Mouse (Mus musculus): Measurements from ENCODE around the gene Zfp46. TPM values are rescaled to one million over a fixed set of nuclear protein-coding genes. Genes with fewer than 3 reads are reported as not detected.

Gene Zfp46
- polyA plus RNA-seq, 1 experiment from 2014 or later, result 25.9 TPM

- Histone ChIP-seq H3K9me3 (replicated peaks; ENCODE audit: control insufficient read depth, low read length) (no peaks in the 10 kb centered on the region), H3K36me3 (ENCODE audit: control insufficient read depth, insufficient read depth, low read length) (0 out of 2 replicates have a peak, but pooled peaks cover 3% of the 10 kb centered on the region), H3K9ac (ENCODE audit: low read length) (no peak overlapping the region), H3K27ac (ENCODE audit: low read length) (no peak overlapping the region), H3K4me1 (ENCODE audit: control insufficient read depth, insufficient read depth, low read length) (peaks cover 40% of the 10 kb centered on the region), H3K4me2 (ENCODE audit: low read depth, low read length) (no peak overlapping the region), H3K27me3 (ENCODE audit: control insufficient read depth, insufficient read depth, low read length) (peaks cover 17% of the 10 kb centered on the region), H3K4me3 (replicated peaks; ENCODE audit: low read length) (no peak overlapping the region)
- no peak for ATAC-seq (ENCODE audit: insufficient read depth, low FRiP score)
- WGBS, result 58% methylated on average over 5 of the region's 5 CpGs
Observed at GRCm38 (mm10) chr4:136245681-136246080, 38.8 kb upstream of the Zfp46 start.

DNA sequence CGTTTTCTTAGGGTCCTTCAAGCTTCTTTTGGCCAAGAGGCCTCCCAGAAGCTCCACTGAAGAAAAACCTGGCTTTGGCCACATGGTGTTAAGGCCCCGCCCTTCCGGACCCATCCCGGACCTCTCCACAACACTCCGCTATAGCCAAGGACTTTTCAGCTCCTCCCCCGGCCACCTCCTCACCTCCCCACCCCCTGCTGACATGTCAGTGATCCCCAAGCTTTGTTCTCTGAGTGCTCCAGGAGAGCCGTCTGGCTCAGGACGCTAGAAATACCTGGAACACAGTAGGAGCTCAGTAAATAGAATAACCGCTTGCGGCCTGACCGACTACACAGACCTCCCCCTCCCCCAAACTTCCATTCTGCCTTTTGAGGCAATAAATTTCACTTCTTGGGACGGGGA is 37.9 kb upstream of the Zfp46 start:
- no peak overlapping the region; the same call in 1 of the 2 replicates for H3K4me3 ChIP-seq (replicated peaks; ENCODE audit: low read length)
- no peak for ATAC-seq (ENCODE audit: insufficient read depth, low FRiP score)

DNA sequence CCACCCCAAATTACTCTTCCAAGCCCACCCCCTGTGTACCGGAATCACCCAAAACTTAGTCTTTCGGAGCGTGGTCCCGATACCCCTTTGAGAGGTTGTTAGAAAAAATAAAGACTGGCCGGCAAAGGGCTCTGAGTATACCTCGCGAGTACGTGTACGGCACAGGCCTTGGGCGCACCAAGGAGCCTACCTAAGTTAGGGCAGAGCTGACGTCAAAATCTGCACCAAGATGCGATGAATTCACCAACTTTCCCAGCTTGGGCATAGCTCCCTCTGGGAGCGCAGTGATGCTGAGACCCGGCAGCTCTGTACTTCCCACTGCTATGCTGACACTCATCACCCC is 37.1 kb upstream of the Zfp46 start:
- no peak overlapping the region for H3K27ac ChIP-seq (ENCODE audit: low read length)
- peaks cover 17% of the 10 kb centered on the region for H3K27me3 ChIP-seq (ENCODE audit: control insufficient read depth, insufficient read depth, low read length)
- H3K36me3 ChIP-seq (ENCODE audit: control insufficient read depth, insufficient read depth, low read length), result 0 out of 2 replicates have a peak, but pooled peaks cover 3% of the 10 kb centered on the region
- peak overlapping the region; percentile 73 for H3K9ac ChIP-seq (ENCODE audit: low read length)
- peaks cover 40% of the 10 kb centered on the region for H3K4me1 ChIP-seq (ENCODE audit: control insufficient read depth, insufficient read depth, low read length)
- WGBS, result 7% methylated on average over 14 of the region's 14 CpGs
- ATAC-seq (ENCODE audit: insufficient read depth, low FRiP score), result no peak
- peak overlapping the region; percentile 59 for H3K4me3 ChIP-seq (replicated peaks; ENCODE audit: low read length)
- peak overlapping the region; percentile 91 for H3K4me2 ChIP-seq (ENCODE audit: low read depth, low read length)
- no peaks in the 10 kb centered on the region for H3K9me3 ChIP-seq (replicated peaks; ENCODE audit: control insufficient read depth, low read length)

More for the DNA sequence above, 37.9 kb upstream of the Zfp46 start:
- peak overlapping the region; percentile 91 for H3K4me2 ChIP-seq (ENCODE audit: low read depth, low read length)
- peaks cover 40% of the 10 kb centered on the region for H3K4me1 ChIP-seq (ENCODE audit: control insufficient read depth, insufficient read depth, low read length)
- H3K9me3 ChIP-seq (replicated peaks; ENCODE audit: control insufficient read depth, low read length), result no peaks in the 10 kb centered on the region
- 0 out of 2 replicates have a peak, but pooled peaks cover 3% of the 10 kb centered on the region for H3K36me3 ChIP-seq (ENCODE audit: control insufficient read depth, insufficient read depth, low read length)
- peak overlapping the region; percentile 39; the same call in 1 of the 2 replicates for H3K9ac ChIP-seq (ENCODE audit: low read length)
- H3K27me3 ChIP-seq (ENCODE audit: control insufficient read depth, insufficient read depth, low read length), result peaks cover 17% of the 10 kb centered on the region
- WGBS, result 7% methylated on average over 12 of the region's 12 CpGs
- H3K27ac ChIP-seq (ENCODE audit: low read length), result no peak overlapping the region

DNA sequence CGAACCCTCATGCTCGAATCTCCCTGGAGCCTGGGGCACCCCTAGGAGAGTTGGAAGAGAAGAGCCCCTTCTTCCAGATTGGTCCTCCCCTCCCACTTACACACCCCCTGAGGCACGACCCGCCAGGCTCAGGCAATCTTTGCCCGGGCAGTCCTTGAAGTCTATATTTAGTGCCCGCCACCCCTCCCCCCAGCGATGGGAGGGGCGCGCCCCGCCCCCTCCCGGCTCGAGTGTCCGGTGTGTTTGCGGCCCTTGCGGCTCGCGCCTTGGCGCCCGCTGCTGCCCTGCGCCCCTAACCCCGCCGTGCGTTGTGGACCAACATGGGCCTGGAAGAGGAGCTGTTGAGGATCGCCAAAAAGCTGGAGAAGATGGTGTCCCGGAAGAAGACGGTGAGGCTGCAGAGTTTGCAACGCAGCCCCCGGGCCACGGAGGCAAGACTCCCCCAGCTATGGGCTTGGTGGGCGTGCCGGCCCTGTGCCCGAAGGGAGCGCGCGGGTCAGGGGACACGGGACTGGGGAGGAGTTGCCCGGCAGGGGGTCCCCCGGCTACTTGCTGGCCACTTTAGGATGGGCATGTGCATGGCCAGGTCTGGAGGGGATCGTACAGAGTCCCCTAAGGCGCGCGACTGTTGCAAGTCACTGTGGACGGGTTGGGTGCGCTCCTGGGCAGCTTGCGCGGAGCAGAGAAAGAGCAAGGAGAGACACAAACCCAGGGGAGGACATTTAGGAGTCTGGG is 36.6 kb upstream of the Zfp46 start, which contains the start of gene Tcea3:
Gene Tcea3 (plus strand): TSS at position 1 of the 735 bp plus-strand sequence.
- no peaks in the 10 kb centered on the region for H3K9me3 ChIP-seq (replicated peaks; ENCODE audit: control insufficient read depth, low read length)
- ATAC-seq (ENCODE audit: insufficient read depth, low FRiP score), result peak; percentile 22; the same call in 1 of the 2 replicates
- H3K27ac ChIP-seq (ENCODE audit: low read length), result no peak within 1 kb of the TSS
- peaks cover 17% of the 10 kb centered on the region for H3K27me3 ChIP-seq (ENCODE audit: control insufficient read depth, insufficient read depth, low read length)
- WGBS, result under 1% methylated on average over 46 of the region's 46 CpGs
- peak within 1 kb of the TSS; percentile 73 for H3K9ac ChIP-seq (ENCODE audit: low read length)
- H3K36me3 ChIP-seq (ENCODE audit: control insufficient read depth, insufficient read depth, low read length), result 0 out of 2 replicates have a peak, but pooled peaks cover 3% of the 10 kb centered on the region
- peak within 1 kb of the TSS; percentile 91 for H3K4me2 ChIP-seq (ENCODE audit: low read depth, low read length)
- H3K4me1 ChIP-seq (ENCODE audit: control insufficient read depth, insufficient read depth, low read length), result peaks cover 40% of the 10 kb centered on the region
- H3K4me3 ChIP-seq (replicated peaks; ENCODE audit: low read length), result peak within 1 kb of the TSS; percentile 59

- Histone ChIP-seq H3K4me3 (replicated peaks; ENCODE audit: low read length) (peak overlapping the region; percentile 59), H3K9me3 (replicated peaks; ENCODE audit: control insufficient read depth, low read length) (no peaks in the 10 kb centered on the region), H3K4me1 (ENCODE audit: control insufficient read depth, insufficient read depth, low read length) (peaks cover 40% of the 10 kb centered on the region), H3K27me3 (ENCODE audit: control insufficient read depth, insufficient read depth, low read length) (peaks cover 17% of the 10 kb centered on the region), H3K36me3 (ENCODE audit: control insufficient read depth, insufficient read depth, low read length) (0 out of 2 replicates have a peak, but pooled peaks cover 2% of the 10 kb centered on the region), H3K4me2 (ENCODE audit: low read depth, low read length) (peak overlapping the region; percentile 91), H3K27ac (ENCODE audit: low read length) (peak overlapping the region; percentile 82; the same call in 1 of the 2 replicates), H3K9ac (ENCODE audit: low read length) (peak overlapping the region; percentile 73)
- ATAC-seq (ENCODE audit: insufficient read depth, low FRiP score), result no peak
- WGBS, result 3% methylated on average over 37 of the region's 37 CpGs
Observed at GRCm38 (mm10) chr4:136248464-136249331, 35.8 kb upstream of the Zfp46 start.

DNA sequence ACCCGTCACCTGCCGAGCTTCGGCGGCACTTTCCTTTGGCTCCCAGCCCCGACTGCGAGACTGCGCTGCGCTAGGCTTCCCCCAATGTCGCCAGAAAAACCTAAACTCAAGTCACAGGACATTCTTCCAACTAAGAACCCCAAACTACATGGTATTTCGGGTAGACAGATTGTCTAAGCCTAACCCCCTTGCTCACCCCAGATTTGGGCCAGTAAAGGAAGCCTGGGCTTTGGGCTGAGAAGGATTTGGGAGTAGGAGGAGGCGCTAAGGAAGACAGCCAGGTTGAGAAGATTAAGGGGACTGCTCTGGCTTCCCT is 35.2 kb upstream of the Zfp46 start:
- Histone ChIP-seq H3K4me1 (ENCODE audit: control insufficient read depth, insufficient read depth, low read length) (peaks cover 40% of the 10 kb centered on the region), H3K36me3 (ENCODE audit: control insufficient read depth, insufficient read depth, low read length) (no peaks in the 10 kb centered on the region), H3K9me3 (replicated peaks; ENCODE audit: control insufficient read depth, low read length) (no peaks in the 10 kb centered on the region), H3K27me3 (ENCODE audit: control insufficient read depth, insufficient read depth, low read length) (peaks cover 17% of the 10 kb centered on the region), H3K9ac (ENCODE audit: low read length) (peak overlapping the region; percentile 57; the same call in 1 of the 2 replicates), H3K4me2 (ENCODE audit: low read depth, low read length) (peak overlapping the region; percentile 91), H3K4me3 (replicated peaks; ENCODE audit: low read length) (peak overlapping the region; percentile 59), H3K27ac (ENCODE audit: low read length) (peak overlapping the region; percentile 82)
- ATAC-seq (ENCODE audit: insufficient read depth, low FRiP score), result no peak
- WGBS, result 22% methylated on average over 11 of the region's 11 CpGs

DNA sequence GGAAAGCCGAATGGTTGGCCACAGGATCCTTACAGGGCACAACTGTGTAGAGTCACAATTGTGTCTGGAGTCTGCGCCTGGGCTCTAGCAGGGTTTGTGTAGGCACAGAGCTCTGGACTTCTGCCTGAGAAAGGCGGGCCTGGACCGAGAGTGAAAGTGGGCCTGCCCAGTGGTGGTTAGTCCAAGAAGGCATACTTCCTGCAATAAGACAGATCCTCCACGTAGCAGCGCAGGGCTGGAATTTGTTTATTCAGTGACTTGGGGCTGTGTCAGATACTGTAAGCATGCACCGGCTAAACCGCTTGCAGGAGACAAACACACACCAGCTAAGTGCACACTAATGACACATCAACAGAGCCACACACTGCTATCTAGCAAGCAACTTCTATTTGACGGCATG is 34.7 kb upstream of the Zfp46 start:
- Histone ChIP-seq H3K27ac (ENCODE audit: low read length) (peak overlapping the region; percentile 82), H3K4me2 (ENCODE audit: low read depth, low read length) (peak overlapping the region; percentile 91), H3K36me3 (ENCODE audit: control insufficient read depth, insufficient read depth, low read length) (no peaks in the 10 kb centered on the region), H3K9me3 (replicated peaks; ENCODE audit: control insufficient read depth, low read length) (no peaks in the 10 kb centered on the region), H3K27me3 (ENCODE audit: control insufficient read depth, insufficient read depth, low read length) (peaks cover 17% of the 10 kb centered on the region), H3K4me3 (replicated peaks; ENCODE audit: low read length) (peak overlapping the region; percentile 59), H3K9ac (ENCODE audit: low read length) (peak overlapping the region; percentile 57; the same call in 1 of the 2 replicates), H3K4me1 (ENCODE audit: control insufficient read depth, insufficient read depth, low read length) (peaks cover 40% of the 10 kb centered on the region)
- peak; percentile 88 for ATAC-seq (ENCODE audit: insufficient read depth, low FRiP score)
- WGBS, result 15% methylated on average over 9 of the region's 9 CpGs

DNA sequence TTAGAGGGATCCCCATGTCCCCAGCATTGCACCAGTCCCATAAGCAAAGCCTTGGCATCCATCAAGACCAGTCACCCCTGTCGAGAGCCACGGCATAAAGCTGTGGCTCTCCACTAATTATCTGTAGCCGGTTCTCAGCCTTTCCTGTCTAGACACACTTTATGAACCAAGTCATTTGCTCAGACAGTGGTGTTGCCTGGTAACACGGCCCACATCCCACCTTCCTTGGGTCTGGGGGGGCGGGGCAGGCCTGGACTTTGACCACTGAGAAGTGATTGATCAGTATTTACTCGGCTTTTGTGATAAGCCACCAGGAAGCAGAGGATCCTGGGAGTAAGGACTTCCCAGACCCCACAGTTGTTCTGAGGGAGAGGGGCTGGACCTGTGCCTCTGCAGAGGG is 28.6 kb upstream of the Zfp46 start:
- Histone ChIP-seq H3K4me3 (replicated peaks; ENCODE audit: low read length) (no peak overlapping the region), H3K9me3 (replicated peaks; ENCODE audit: control insufficient read depth, low read length) (no peaks in the 10 kb centered on the region), H3K4me1 (ENCODE audit: control insufficient read depth, insufficient read depth, low read length) (peaks cover 6% of the 10 kb centered on the region; the same call in 1 of the 2 replicates), H3K9ac (ENCODE audit: low read length) (no peak overlapping the region), H3K27ac (ENCODE audit: low read length) (no peak overlapping the region), H3K36me3 (ENCODE audit: control insufficient read depth, insufficient read depth, low read length) (no peaks in the 10 kb centered on the region), H3K4me2 (ENCODE audit: low read depth, low read length) (no peak overlapping the region), H3K27me3 (ENCODE audit: control insufficient read depth, insufficient read depth, low read length) (no peaks in the 10 kb centered on the region)
- peak; percentile 44; the same call in 1 of the 2 replicates for ATAC-seq (ENCODE audit: insufficient read depth, low FRiP score)
- 20% methylated on average over 6 of the region's 6 CpGs for WGBS

DNA sequence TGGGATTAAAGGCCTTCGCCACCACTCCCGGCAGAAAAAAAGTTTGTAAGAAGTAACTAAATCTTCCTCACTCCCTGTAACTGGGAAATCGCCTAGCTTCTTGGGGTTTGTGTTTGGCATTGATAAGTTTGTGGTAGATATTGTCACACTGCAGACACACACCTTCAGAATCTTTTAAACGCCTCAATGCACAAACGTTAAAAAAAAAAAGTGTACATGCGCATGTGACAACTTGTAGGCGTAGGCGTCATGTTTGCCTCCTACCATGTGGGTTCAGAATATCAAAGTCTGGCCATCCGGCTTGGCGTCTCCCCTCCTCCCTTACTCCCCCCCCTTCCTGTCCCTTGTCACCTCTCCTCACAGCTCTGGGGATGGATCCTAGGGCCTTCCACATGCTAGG is 27.8 kb upstream of the Zfp46 start:
- no peak overlapping the region for H3K4me3 ChIP-seq (replicated peaks; ENCODE audit: low read length)
- no peaks in the 10 kb centered on the region for H3K27me3 ChIP-seq (ENCODE audit: control insufficient read depth, insufficient read depth, low read length)
- H3K9ac ChIP-seq (ENCODE audit: low read length), result no peak overlapping the region
- no peak overlapping the region for H3K27ac ChIP-seq (ENCODE audit: low read length)
- H3K4me2 ChIP-seq (ENCODE audit: low read depth, low read length), result no peak overlapping the region
- H3K9me3 ChIP-seq (replicated peaks; ENCODE audit: control insufficient read depth, low read length), result no peaks in the 10 kb centered on the region
- H3K4me1 ChIP-seq (ENCODE audit: control insufficient read depth, insufficient read depth, low read length), result peaks cover 6% of the 10 kb centered on the region; the same call in 1 of the 2 replicates
- WGBS, result 53% methylated on average over 10 of the region's 10 CpGs
- no peak for ATAC-seq (ENCODE audit: insufficient read depth, low FRiP score)
- no peaks in the 10 kb centered on the region for H3K36me3 ChIP-seq (ENCODE audit: control insufficient read depth, insufficient read depth, low read length)

Data from stomach, embryonic 16.5 days (tissue).